Mouse (Mus musculus): ENCODE data around the gene Hint1.

- TF ChIP-seq CTCF (IDR thresholded peaks at IDR 0.05; ENCODE audit: low read depth, low read length) (no peak), POLR2A (IDR thresholded peaks at IDR 0.05; ENCODE audit: insufficient read depth, low read length) (no peak)
Observed at GRCm38 (mm10) chr11:54881051-54881474, 14.9 kb downstream of the Hint1 start.

All from ES-Bruce4 (cell line).